Mouse (Mus musculus) bone marrow, adult 2 months (tissue): ENCODE data around the gene Arl6ip5. TPM values are rescaled to one million over a fixed set of nuclear protein-coding genes. Genes with fewer than 3 reads are reported as not detected.
A peak's percentile ranks its signal among the peaks of the same experiment; 100 is the strongest.

Experiments
- H3K27ac ChIP-seq: fragments of 200-500 bp; 2 replicates; pipeline ENCODE4 v1.5.1; 2012; ENCODE audit warnings: low read depth, mild to moderate bottlenecking, control low read depth, inconsistent platforms, low read length; ENCODE audit not compliant: control insufficient read depth, poor library complexity, insufficient read depth
- H3K4me1 ChIP-seq: fragments of 200-500 bp; 2 replicates; pipeline ENCODE4 v1.6.1; 2011; ENCODE audit warnings: low read length; ENCODE audit not compliant: control insufficient read depth, insufficient read depth
- H3K4me3 ChIP-seq: fragments of 200-500 bp; replicated peaks from 2 replicates; pipeline ENCODE3; 2011; ENCODE audit warnings: mild to moderate bottlenecking, low read depth, low read length, control low read depth; ENCODE audit not compliant: control insufficient read depth
- CTCF ChIP-seq: fragments of 200-500 bp; IDR thresholded peaks from 2 replicates; pipeline ENCODE4 v1.5.1; 2011; ENCODE audit warnings: low read length, control low read depth; ENCODE audit not compliant: control insufficient read depth, insufficient read depth
- POLR2A ChIP-seq: fragments of 200-500 bp; IDR thresholded peaks from 2 replicates; pipeline ENCODE4 v1.6.1; 2011; ENCODE audit warnings: low read depth, mild to moderate bottlenecking, control low read depth, low read length, borderline replicate concordance; ENCODE audit not compliant: control insufficient read depth
- WGBS: fragments of 180-500 bp; shearing (Covaris S2); methylation state at CpG from one replicate; pipeline ENCODE4 v1.1.7; 2018; 5-methylcytosine and 5-hydroxymethylcytosine counted together
- polyA plus RNA-seq: library from polyadenylated mRNA; stranded (reverse); fragments of >200 nt; gene quantifications from 2 replicates; pipeline ENCODE4 v1.2.4, GENCODE M21; 2011; ENCODE audit warnings: low replicate concordance; ENCODE audit not compliant: missing spikeins, insufficient read depth, insufficient read length

Arl6ip5 gene
- polyA plus RNA-seq, 1 experiment: 39.3 TPM

- no peak for TF ChIP-seq CTCF
- TF ChIP-seq POLR2A: no peak
- Histone ChIP-seq H3K27ac (no peak overlapping the region), H3K4me1 (peaks cover 1% of the 10 kb centered on the region; the same call in 1 of the 2 replicates), H3K4me3 (no peak overlapping the region)
- WGBS: 68% methylated on average over 4 of the region's 4 CpGs
These were observed 5.8 kb downstream of the Arl6ip5 start for GRCm38 (mm10) chr6:97216154-97216821.

- 95% methylated on average over 2 of the region's 5 CpGs for WGBS
- Histone ChIP-seq H3K4me3 (no peak overlapping the region), H3K4me1 (peaks cover 4% of the 10 kb centered on the region), H3K27ac (no peak overlapping the region)
- TF ChIP-seq POLR2A (no peak), CTCF (no peak)
These were observed 10.2 kb downstream of the Arl6ip5 start for GRCm38 (mm10) chr6:97220672-97221071.

- 43% methylated on average over 15 of the region's 15 CpGs for WGBS
- no peak for TF ChIP-seq CTCF
- TF ChIP-seq POLR2A: no peak
- Histone ChIP-seq H3K4me3 (no peak overlapping the region), H3K4me1 (peaks cover 4% of the 10 kb centered on the region), H3K27ac (no peak overlapping the region; the same call in 1 of the 2 replicates)
These were observed 10.9 kb downstream of the Arl6ip5 start for GRCm38 (mm10) chr6:97221205-97222025.

GRCm38 (mm10) chr6:97222321-97222720, 11.8 kb downstream of the Arl6ip5 start:
- H3K4me1 ChIP-seq: peaks cover 4% of the 10 kb centered on the region
- TF ChIP-seq CTCF: no peak
- TF ChIP-seq POLR2A: no peak
- no peak overlapping the region for H3K4me3 ChIP-seq
- 33% methylated on average over 6 of the region's 6 CpGs for WGBS
- no peak overlapping the region for H3K27ac ChIP-seq

- no peak overlapping the region for H3K4me3 ChIP-seq
- no peak for TF ChIP-seq POLR2A
- TF ChIP-seq CTCF: no peak
- WGBS: 7% methylated on average over 5 of the region's 5 CpGs
- no peak overlapping the region for H3K27ac ChIP-seq
- H3K4me1 ChIP-seq: peaks cover 4% of the 10 kb centered on the region
These were observed 12.5 kb downstream of the Arl6ip5 start for GRCm38 (mm10) chr6:97222931-97223467.

GRCm38 (mm10) chr6:97223566-97223965, 13.1 kb downstream of the Arl6ip5 start:
- no peak overlapping the region for H3K4me3 ChIP-seq
- 0 out of 2 replicates have a peak overlapping the region, but pooled peaks have one; percentile 45 for H3K27ac ChIP-seq

GRCm38 (mm10) chr6:97224505-97224904, 14.0 kb downstream of the Arl6ip5 start:
- WGBS: 91% methylated on average over 8 of the region's 8 CpGs
- TF ChIP-seq CTCF: no peak
- no peak for TF ChIP-seq POLR2A
- Histone ChIP-seq H3K4me3 (no peak overlapping the region), H3K27ac (no peak overlapping the region), H3K4me1 (peaks cover 4% of the 10 kb centered on the region)

More at GRCm38 (mm10) chr6:97223566-97223965, 13.1 kb downstream of the Arl6ip5 start:
- WGBS: 58% methylated on average over 4 of the region's 4 CpGs
- TF ChIP-seq POLR2A (no peak), CTCF (no peak)
- peaks cover 4% of the 10 kb centered on the region for H3K4me1 ChIP-seq

- no peak overlapping the region for H3K27ac ChIP-seq
- H3K4me3 ChIP-seq: no peak overlapping the region
- 64% methylated on average over 1 of the region's 1 CpGs for WGBS
- peaks cover 4% of the 10 kb centered on the region for H3K4me1 ChIP-seq
- TF ChIP-seq CTCF: no peak
- TF ChIP-seq POLR2A: no peak
These were observed 15.6 kb downstream of the Arl6ip5 start for GRCm38 (mm10) chr6:97226083-97226491.
